Mouse (Mus musculus) neural tube, embryonic 10.5 days (tissue): ENCODE results near the gene Vwa5b1.

Experiments
- DNase-seq: peaks from one replicate; pipeline ENCODE4 v3.0.0-alpha.2; 2017; ENCODE audit warnings: low spot score; ENCODE audit errors: extremely low spot score

The Vwa5b1 gene

GRCm38 (mm10) chr4:138531761-138532160 lies 103.9 kb downstream of the Vwa5b1 start:
- no peak for DNase-seq

GRCm38 (mm10) chr4:138530011-138530410 lies 105.7 kb downstream of the Vwa5b1 start:
- DNase-seq = no peak

- DNase-seq = no peak
These were observed 110.0 kb downstream of the Vwa5b1 start for GRCm38 (mm10) chr4:138525684-138526083.

GRCm38 (mm10) chr4:138524769-138525168 lies 110.9 kb downstream of the Vwa5b1 start:
- no peak for DNase-seq

- DNase-seq = no peak
These were observed 111.9 kb downstream of the Vwa5b1 start for GRCm38 (mm10) chr4:138523775-138524174.

GRCm38 (mm10) chr4:138522296-138522695 lies 113.4 kb downstream of the Vwa5b1 start:
- DNase-seq = peak; percentile 50

GRCm38 (mm10) chr4:138517153-138517789 lies 118.4 kb downstream of the Vwa5b1 start:
- DNase-seq = no peak

- DNase-seq = no peak
These were observed 119.2 kb downstream of the Vwa5b1 start for GRCm38 (mm10) chr4:138516448-138516847.
